In the genomic region with DNA sequence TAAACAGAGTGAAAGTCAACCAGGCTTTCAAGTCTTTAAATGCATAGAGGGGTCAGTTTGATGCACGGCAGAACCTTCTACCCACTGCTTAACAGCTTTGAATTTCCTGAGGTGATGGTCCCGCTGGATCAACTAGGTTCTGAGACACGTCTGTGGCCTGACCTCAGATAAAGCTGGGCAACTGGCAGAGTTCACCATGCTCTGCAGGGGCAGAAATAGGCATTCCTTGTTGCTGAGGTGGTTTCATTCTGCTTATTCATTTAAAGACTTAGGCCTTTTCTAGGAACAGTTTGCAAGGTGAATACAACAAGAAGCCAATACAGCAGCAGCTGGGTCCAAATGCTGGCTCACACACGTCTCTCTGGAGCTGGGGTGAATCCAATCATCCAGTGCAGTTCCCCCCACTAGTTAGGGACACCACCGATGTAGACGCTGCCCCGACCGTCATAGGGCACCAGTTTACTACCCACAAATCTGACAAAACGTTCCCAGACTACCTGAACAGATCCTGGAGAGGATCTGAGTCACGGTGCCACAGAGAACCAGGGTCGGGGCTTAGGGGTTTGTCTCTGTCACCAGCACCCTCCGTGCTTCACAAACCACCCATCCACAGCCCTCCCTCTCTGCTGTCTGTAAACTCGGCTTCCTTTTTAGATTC, we compare ENCODE assay signal across 9 mouse cellular contexts.
A peak's percentile ranks its signal among the peaks of the same experiment; 100 is the strongest.
DNase-seq lines count a peak whose midpoint lies in the region; ATAC-seq and TF ChIP-seq lines count a peak whose summit lies in the region.
"Had no signal": no experiment of that assay in that cellular context is flagged by ENCODE, and none has a peak within 500 bp of the region (broad histone marks: within the 10 kb centered on the region; RNA-seq: fewer than 3 reads in every experiment).

No protein-coding gene starts in this region.

- peak overlapping the region; percentile 58 for H3K4me3 ChIP-seq in gastrocnemius, adult 2 months
- H3K4me3 ChIP-seq in CH12.LX (replicated peaks in 1 of 3; ENCODE audit: low read depth in 2 of 3, low read length in 2 of 3, poor library complexity in 1 of 3): no peak overlapping the region
- H3K4me3 ChIP-seq in forebrain, embryonic 15.5 days: peak overlapping the region; percentile 39
- H3K4me3 ChIP-seq in midbrain, embryonic 10.5 days: peak overlapping the region; percentile 48

- no peaks in the 10 kb centered on the region for H3K36me3 ChIP-seq in CH12.LX (replicated peaks in 1 of 2; ENCODE audit: control insufficient read depth in 1 of 2, insufficient read depth in 1 of 2, low read length in 1 of 2)
- H3K36me3 ChIP-seq in forebrain, embryonic 15.5 days: no peaks in the 10 kb centered on the region
- H3K36me3 ChIP-seq in midbrain, embryonic 10.5 days: no peaks in the 10 kb centered on the region

- H3K27me3 ChIP-seq in CH12.LX (replicated peaks): no peaks in the 10 kb centered on the region
- no peaks in the 10 kb centered on the region for H3K27me3 ChIP-seq in forebrain, embryonic 15.5 days
- no peaks in the 10 kb centered on the region for H3K27me3 ChIP-seq in midbrain, embryonic 10.5 days (ENCODE audit: low read depth, poor library complexity, severe bottlenecking)

- intact Hi-C loops in gastrocnemius, adult 2 months (cut with DNase I): no loop called here
- intact Hi-C loops in gastrocnemius, postnatal 36 days (cut with DNase I): no loop called here

- WGBS in forebrain, embryonic 15.5 days: 8% methylated on average over 13 of the region's 13 CpGs
- WGBS in midbrain, embryonic 10.5 days: 41% methylated on average over 13 of the region's 13 CpGs

- TF ChIP-seq EP300 in CH12.LX (IDR thresholded peaks at IDR 0.05; ENCODE audit: low read length): no peak

- no peaks in the 10 kb centered on the region for H3K9me3 ChIP-seq in CH12.LX (replicated peaks; ENCODE audit: low read length)
- no peaks in the 10 kb centered on the region for H3K9me3 ChIP-seq in forebrain, embryonic 15.5 days
- H3K9me3 ChIP-seq in midbrain, embryonic 10.5 days (replicated peaks): no peaks in the 10 kb centered on the region

- dilution Hi-C loops in CH12.LX (cut with MboI; ENCODE audit: extremely low pct_ligation_motif_present, extremely low pct_unique_long_range_greater_than_20kb, low sequenced_read_pairs): no loop called here

- ATAC-seq in forebrain, embryonic 15.5 days (replicated peaks): no peak

- in situ Hi-C loops in CH12.LX (cut with MboI; ENCODE audit: low pct_ligation_motif_present, low pct_unique_long_range_greater_than_20kb, low sequenced_read_pairs): no loop called here

- TF ChIP-seq RAD21 in CH12.LX (IDR thresholded peaks at IDR 0.05; ENCODE audit: low read depth, low read length): no peak

- H3K79me2 ChIP-seq in CH12.LX (replicated peaks; ENCODE audit: control insufficient read depth, extremely low read depth, insufficient read depth, poor library complexity, severe bottlenecking): no peaks in the 10 kb centered on the region

- no peak overlapping the region for H3K27ac ChIP-seq in gastrocnemius, adult 2 months
- H3K27ac ChIP-seq in CH12.LX (ENCODE audit: insufficient read depth, low read depth): no peak overlapping the region
- H3K27ac ChIP-seq in forebrain, embryonic 15.5 days (replicated peaks): peak overlapping the region; percentile 93
- peak overlapping the region; percentile 84 for H3K27ac ChIP-seq in midbrain, embryonic 10.5 days (replicated peaks)

- peak overlapping the region; percentile 13; the same call in 1 of the 2 replicates for H3K9ac ChIP-seq in CH12.LX (ENCODE audit: insufficient read depth, low read depth)
- H3K9ac ChIP-seq in forebrain, embryonic 15.5 days (replicated peaks): peak overlapping the region; percentile 43

- peak overlapping the region; percentile 97 for H3K4me2 ChIP-seq in CH12.LX (ENCODE audit: insufficient read depth, low read depth, poor library complexity, severe bottlenecking)
- peak overlapping the region; percentile 53 for H3K4me2 ChIP-seq in forebrain, embryonic 15.5 days (replicated peaks)

- TF ChIP-seq POLR2A in CH12.LX (IDR thresholded peaks at IDR 0.05; ENCODE audit: low read depth, low read length): no peak

- H3K4me1 ChIP-seq in CH12.LX (ENCODE audit: control insufficient read depth in 1 of 2, insufficient read depth in 2 of 2): peaks cover 0 to 9% of the 10 kb centered on the region in 2 experiments; a peak in 2 of 4 replicates
- H3K4me1 ChIP-seq in forebrain, embryonic 15.5 days: peaks cover 79% of the 10 kb centered on the region
- H3K4me1 ChIP-seq in midbrain, embryonic 10.5 days: peaks cover 84% of the 10 kb centered on the region

- DNase-seq in gastrocnemius, adult 2 months: no peak
- DNase-seq in gastrocnemius, adult 18-20 months (ENCODE audit: low spot score): no peak
- DNase-seq in CH12.LX (ENCODE audit: extremely low read depth): no peak
- no peak for DNase-seq in midbrain, embryonic 10.5 days (ENCODE audit: low spot score)
- DNase-seq in spleen, postnatal 10 days (ENCODE audit: low spot score in 2 of 2): no peak
- no peak for DNase-seq in layer of hippocampus, adult 9-11 months
- no peak for DNase-seq in gastrocnemius, postnatal 36 days
- DNase-seq: liver had no signal

- TF ChIP-seq CTCF in gastrocnemius, adult 2 months (IDR thresholded peaks at IDR 0.05): no peak
- no peak for TF ChIP-seq CTCF in CH12.LX (conservative IDR thresholded peaks at IDR 0.05 in 1 of 2, IDR thresholded peaks at IDR 0.05 in 1 of 2; ENCODE audit: low read depth in 2 of 2, low read length in 2 of 2)

TF ChIP-seq in CH12.LX, 34 proteins besides CTCF, POLR2A, EP300 and RAD21:
- TF ChIP-seq RCOR1 (conservative IDR thresholded peaks at IDR 0.05; ENCODE audit: low read depth, low read length) (no peak), TBP (conservative IDR thresholded peaks at IDR 0.05; ENCODE audit: low read depth, low read length) (no peak), NELFE (IDR thresholded peaks at IDR 0.05; ENCODE audit: low read depth, low read length) (no peak), MEF2A (IDR thresholded peaks at IDR 0.05; ENCODE audit: borderline replicate concordance, low read depth, low read length) (no peak), MYC (IDR thresholded peaks at IDR 0.05; ENCODE audit: low read depth, low read length) (no peak), TCF12 (IDR thresholded peaks at IDR 0.05; ENCODE audit: low read depth, low read length) (no peak)

Comparison
In these comparisons a context has a peak if more than half of its experiments do, and no peak if none do; other contexts are left out.
1. H3K27ac ChIP-seq: peak in forebrain, embryonic 15.5 days (single experiment) and midbrain, embryonic 10.5 days (single experiment); none in gastrocnemius, adult 2 months (single experiment) and CH12.LX (single experiment).
2. H3K4me3 ChIP-seq: peak in gastrocnemius, adult 2 months (single experiment), forebrain, embryonic 15.5 days (single experiment) and midbrain, embryonic 10.5 days (single experiment); none in CH12.LX (0 of 3).